Mouse (Mus musculus): ENCODE measurements around the gene Serpinb1c. TPM values are rescaled to one million over a fixed set of nuclear protein-coding genes. Genes with fewer than 3 reads are reported as not detected.
A peak's percentile ranks its signal among the peaks of the same experiment; 100 is the strongest.

The Serpinb1c gene
- total and polyA plus RNA-seq, 2 experiments from 2014 or later: 0.82 TPM; not detected in 1

DNA sequence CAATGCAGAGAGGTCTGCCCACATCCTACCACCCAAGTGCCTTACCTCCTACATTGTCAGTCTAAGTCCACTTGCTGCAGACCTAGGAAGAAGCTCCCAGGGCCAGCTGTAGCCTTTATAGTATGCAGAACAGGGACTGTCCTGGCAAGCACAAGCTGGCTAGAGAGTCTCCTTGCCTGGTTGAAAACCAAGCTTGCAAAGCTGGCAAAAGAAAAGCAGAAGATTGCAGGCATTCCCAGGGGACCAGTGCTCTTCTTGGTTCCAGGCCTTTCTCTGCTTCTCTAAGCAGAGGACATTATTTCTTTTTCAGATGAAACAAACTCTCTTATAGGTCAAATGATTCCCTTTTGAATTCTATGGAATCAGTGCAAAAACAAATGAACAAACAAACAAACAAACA is 34.6 kb downstream of the Serpinb1c start:
- H3K4me2 ChIP-seq (ENCODE audit: low read depth, low read length, poor library complexity, severe bottlenecking): no peak overlapping the region
- H3K27ac ChIP-seq (ENCODE audit: low read depth, low read length): no peak overlapping the region
- H3K36me3 ChIP-seq (ENCODE audit: insufficient read depth, low read length): no peaks in the 10 kb centered on the region
- no peak overlapping the region for H3K9ac ChIP-seq (replicated peaks; ENCODE audit: low read length, poor library complexity, severe bottlenecking)
- H3K9me3 ChIP-seq (ENCODE audit: low read length): no peaks in the 10 kb centered on the region
- DNase-seq (ENCODE audit: low spot score): no peak
- ATAC-seq (ENCODE audit: low FRiP score): no peak
- H3K27me3 ChIP-seq (ENCODE audit: insufficient read depth, low read length): no peaks in the 10 kb centered on the region
- H3K4me3 ChIP-seq (ENCODE audit: low read depth, low read length): no peak overlapping the region
- TF ChIP-seq CTCF (IDR thresholded peaks at IDR 0.05): no peak
- H3K4me1 ChIP-seq (ENCODE audit: insufficient read depth, low read length): no peaks in the 10 kb centered on the region

DNA sequence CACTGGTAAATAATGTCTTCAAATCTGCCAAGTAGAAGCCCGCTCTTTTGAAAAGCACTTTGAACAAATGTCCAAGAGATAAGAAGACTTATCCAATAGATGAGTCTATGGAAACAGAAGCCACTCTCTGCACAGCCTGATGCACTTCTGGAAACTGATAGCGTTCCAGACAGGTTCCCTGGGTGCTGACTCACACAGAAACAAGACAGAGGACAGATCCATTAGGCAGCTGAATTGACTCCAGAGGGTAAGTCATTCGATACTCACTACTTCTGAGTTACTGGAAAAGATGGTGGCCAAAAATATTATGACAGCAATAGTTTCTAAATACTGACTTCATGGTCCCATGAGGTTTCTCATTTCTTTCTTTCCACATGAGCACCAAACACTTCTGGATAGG is 37.2 kb downstream of the Serpinb1c start:
- Histone ChIP-seq H3K27ac (ENCODE audit: low read depth, low read length) (no peak overlapping the region), H3K4me1 (ENCODE audit: insufficient read depth, low read length) (no peaks in the 10 kb centered on the region), H3K9ac (replicated peaks; ENCODE audit: low read length, poor library complexity, severe bottlenecking) (no peak overlapping the region), H3K36me3 (ENCODE audit: insufficient read depth, low read length) (no peaks in the 10 kb centered on the region), H3K4me2 (ENCODE audit: low read depth, low read length, poor library complexity, severe bottlenecking) (no peak overlapping the region), H3K27me3 (ENCODE audit: insufficient read depth, low read length) (no peaks in the 10 kb centered on the region), H3K9me3 (ENCODE audit: low read length) (no peaks in the 10 kb centered on the region), H3K4me3 (ENCODE audit: low read depth, low read length) (no peak overlapping the region)
- DNase-seq (ENCODE audit: low spot score) (no peak), ATAC-seq (ENCODE audit: low FRiP score) (no peak)
- no peak for TF ChIP-seq CTCF (IDR thresholded peaks at IDR 0.05)
- WGBS: 93% methylated on average over 3 of the region's 3 CpGs

DNA sequence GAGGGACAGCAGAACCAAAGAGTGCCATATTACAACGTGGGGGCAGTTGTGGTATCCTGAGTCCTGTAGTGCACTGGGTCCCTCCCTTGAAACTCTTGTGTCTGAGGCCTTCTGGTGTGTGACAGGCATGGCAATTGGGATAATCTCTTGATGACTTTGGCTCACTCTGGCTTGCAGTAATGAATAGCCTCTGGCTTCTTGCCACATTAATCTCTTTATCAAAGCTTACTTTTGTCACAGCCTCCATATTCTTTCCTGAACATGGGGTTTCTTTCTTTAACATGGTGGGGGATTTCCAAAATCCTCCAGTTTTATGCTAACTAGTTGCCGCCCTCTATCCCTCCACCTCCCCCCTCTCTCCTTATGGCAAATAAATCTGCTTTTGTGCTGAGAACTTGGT is 44.9 kb downstream of the Serpinb1c start:
- no peaks in the 10 kb centered on the region for H3K36me3 ChIP-seq (ENCODE audit: insufficient read depth, low read length)
- H3K4me1 ChIP-seq (ENCODE audit: insufficient read depth, low read length): no peaks in the 10 kb centered on the region
- no peak overlapping the region for H3K9ac ChIP-seq (replicated peaks; ENCODE audit: low read length, poor library complexity, severe bottlenecking)
- no peak for TF ChIP-seq CTCF (IDR thresholded peaks at IDR 0.05)
- H3K27ac ChIP-seq (ENCODE audit: low read depth, low read length): no peak overlapping the region
- DNase-seq (ENCODE audit: low spot score): peak; percentile 64
- H3K9me3 ChIP-seq (ENCODE audit: low read length): no peaks in the 10 kb centered on the region
- 24% methylated on average over 2 of the region's 2 CpGs for WGBS
- no peak overlapping the region for H3K4me3 ChIP-seq (ENCODE audit: low read depth, low read length)
- no peak overlapping the region for H3K4me2 ChIP-seq (ENCODE audit: low read depth, low read length, poor library complexity, severe bottlenecking)
- peaks cover 4% of the 10 kb centered on the region; the same call in 1 of the 2 replicates for H3K27me3 ChIP-seq (ENCODE audit: insufficient read depth, low read length)
- ATAC-seq (ENCODE audit: low FRiP score): peak; percentile 64; the same call in 1 of the 2 replicates

GRCm38 (mm10) chr13:32852539-32852938 is 45.5 kb downstream of the Serpinb1c start:
- ATAC-seq (ENCODE audit: low FRiP score) (no peak), DNase-seq (ENCODE audit: low spot score) (no peak)
- Histone ChIP-seq H3K4me2 (ENCODE audit: low read depth, low read length, poor library complexity, severe bottlenecking) (no peak overlapping the region), H3K4me3 (ENCODE audit: low read depth, low read length) (no peak overlapping the region), H3K9ac (replicated peaks; ENCODE audit: low read length, poor library complexity, severe bottlenecking) (no peak overlapping the region), H3K9me3 (ENCODE audit: low read length) (no peaks in the 10 kb centered on the region), H3K27ac (ENCODE audit: low read depth, low read length) (no peak overlapping the region), H3K27me3 (ENCODE audit: insufficient read depth, low read length) (peaks cover 4% of the 10 kb centered on the region; the same call in 1 of the 2 replicates), H3K4me1 (ENCODE audit: insufficient read depth, low read length) (no peaks in the 10 kb centered on the region), H3K36me3 (ENCODE audit: insufficient read depth, low read length) (no peaks in the 10 kb centered on the region)
- 59% methylated on average over 4 of the region's 4 CpGs for WGBS
- no peak for TF ChIP-seq CTCF (IDR thresholded peaks at IDR 0.05)

GRCm38 (mm10) chr13:32851967-32852366 is 46.0 kb downstream of the Serpinb1c start:
- no peak overlapping the region for H3K4me2 ChIP-seq (ENCODE audit: low read depth, low read length, poor library complexity, severe bottlenecking)
- ATAC-seq (ENCODE audit: low FRiP score): peak; percentile 75; the same call in 1 of the 2 replicates
- H3K27me3 ChIP-seq (ENCODE audit: insufficient read depth, low read length): peaks cover 4% of the 10 kb centered on the region; the same call in 1 of the 2 replicates
- no peaks in the 10 kb centered on the region for H3K4me1 ChIP-seq (ENCODE audit: insufficient read depth, low read length)
- DNase-seq (ENCODE audit: low spot score): peak; percentile 75
- no peaks in the 10 kb centered on the region for H3K9me3 ChIP-seq (ENCODE audit: low read length)
- WGBS: 10% methylated on average over 7 of the region's 7 CpGs
- no peak overlapping the region for H3K9ac ChIP-seq (replicated peaks; ENCODE audit: low read length, poor library complexity, severe bottlenecking)
- no peaks in the 10 kb centered on the region for H3K36me3 ChIP-seq (ENCODE audit: insufficient read depth, low read length)
- TF ChIP-seq CTCF (IDR thresholded peaks at IDR 0.05): peak; percentile 83
- H3K27ac ChIP-seq (ENCODE audit: low read depth, low read length): no peak overlapping the region
- H3K4me3 ChIP-seq (ENCODE audit: low read depth, low read length): no peak overlapping the region

GRCm38 (mm10) chr13:32850668-32851404 is 47.2 kb downstream of the Serpinb1c start, which contains the start of gene Serpinb1a:
Gene Serpinb1a, minus strand, starts transcription at chr13:32851185.
- 67% methylated on average over 10 of the region's 10 CpGs for WGBS
- no peak within 1 kb of the TSS for H3K27ac ChIP-seq (ENCODE audit: low read depth, low read length)
- H3K4me1 ChIP-seq (ENCODE audit: insufficient read depth, low read length): no peaks in the 10 kb centered on the region
- no peak within 1 kb of the TSS for H3K4me2 ChIP-seq (ENCODE audit: low read depth, low read length, poor library complexity, severe bottlenecking)
- H3K36me3 ChIP-seq (ENCODE audit: insufficient read depth, low read length): no peaks in the 10 kb centered on the region
- DNase-seq (ENCODE audit: low spot score) (no peak), ATAC-seq (ENCODE audit: low FRiP score) (no peak)
- H3K4me3 ChIP-seq (ENCODE audit: low read depth, low read length): no peak within 1 kb of the TSS
- H3K9ac ChIP-seq (replicated peaks; ENCODE audit: low read length, poor library complexity, severe bottlenecking): no peak within 1 kb of the TSS
- TF ChIP-seq CTCF (IDR thresholded peaks at IDR 0.05): no peak
- no peaks in the 10 kb centered on the region for H3K9me3 ChIP-seq (ENCODE audit: low read length)
- H3K27me3 ChIP-seq (ENCODE audit: insufficient read depth, low read length): peaks cover 4% of the 10 kb centered on the region; the same call in 1 of the 2 replicates

Data from midbrain, postnatal 0 days (tissue).